Mouse (Mus musculus) spleen, postnatal 10 days (tissue): ENCODE measurements around the gene Exosc2.
"Not testable (repeated sequence)": the region's sequence is repeated elsewhere in the genome, so short reads cannot be mapped to it uniquely, and the experiment has no call there.

Source experiments
- DNase-seq, 2 experiments: peaks; one replicate each; pipeline ENCODE4 v3.0.0; 2021 to 2022; ENCODE audit warnings: low spot score in 2 of 2

Exosc2 gene

GRCm38 (mm10) chr2:31667332-31667731, 3.2 kb upstream of the Exosc2 start:
- DNase-seq: peak in 1 of 2 experiments; percentile 39

DNA sequence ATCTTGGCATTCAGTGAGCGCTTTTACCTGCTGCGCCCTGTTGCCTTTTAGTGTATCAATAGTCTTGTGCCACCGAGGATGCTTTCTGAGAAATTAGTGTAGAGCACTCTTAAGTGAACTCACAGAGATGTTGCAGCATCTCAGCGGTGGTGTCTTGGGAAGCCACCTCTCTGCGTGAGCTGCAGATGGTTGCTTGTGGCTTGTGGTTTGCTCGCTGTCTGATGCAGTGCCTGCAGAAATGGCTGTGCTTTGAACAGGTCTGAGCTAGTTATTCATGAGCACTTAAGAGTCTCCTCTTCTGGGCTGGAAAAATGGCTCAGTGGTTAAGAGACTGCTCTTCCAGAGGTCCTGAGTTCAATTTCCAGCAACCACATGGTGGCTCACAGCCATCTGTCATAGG, 8.1 kb downstream of the Exosc2 start:
- no peak for DNase-seq

GRCm38 (mm10) chr2:31681051-31681707, 10.7 kb downstream of the Exosc2 start:
- DNase-seq: not testable (repeated sequence)

DNA sequence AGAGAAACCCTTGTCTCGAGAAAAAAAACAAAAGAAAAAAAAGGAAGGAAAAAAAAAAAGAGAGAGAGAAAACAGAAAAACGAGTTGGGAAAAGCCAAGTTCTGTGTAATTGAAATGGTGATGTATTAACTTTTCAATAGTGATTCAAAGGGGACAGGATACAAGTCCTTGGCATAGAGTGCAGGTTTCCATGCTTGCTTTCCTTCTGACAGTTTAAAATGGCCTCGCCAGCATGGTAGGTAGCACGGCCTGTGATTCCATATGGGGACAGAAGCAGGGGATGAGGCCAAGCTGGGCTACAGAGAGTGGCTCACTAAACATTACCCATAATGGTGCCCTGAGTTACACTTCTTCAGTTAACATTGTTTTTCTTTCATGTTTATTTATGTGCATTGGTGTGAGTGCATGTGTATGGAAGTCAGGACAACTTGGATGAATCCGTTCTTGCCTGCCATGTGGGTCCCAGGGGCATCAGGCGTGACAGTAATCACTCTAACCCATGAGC, 11.3 kb downstream of the Exosc2 start:
- DNase-seq: no peak

DNA sequence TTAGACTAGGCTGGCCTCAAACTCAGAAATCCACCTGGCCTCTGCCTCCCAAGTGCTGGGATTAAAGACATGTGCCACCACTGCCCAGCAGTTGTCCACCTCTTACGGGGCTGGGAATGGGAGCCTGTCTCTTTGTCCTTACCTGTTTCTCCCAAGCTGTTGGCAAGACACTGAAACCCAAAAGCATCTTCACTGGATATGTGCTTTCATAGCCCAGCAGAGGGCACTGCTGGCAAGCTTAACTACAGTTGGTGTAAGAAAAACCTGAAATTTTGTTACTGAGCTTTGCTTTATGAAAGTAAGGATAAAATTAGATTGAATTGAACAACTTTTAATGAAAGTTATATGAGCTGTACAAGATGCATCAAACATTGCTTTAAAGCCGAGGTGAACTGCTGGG, 13.2 kb downstream of the Exosc2 start:
- peak; percentile 27 to 69 for DNase-seq

- peak; percentile 91 to 95 for DNase-seq
These were observed 17.8 kb downstream of the Exosc2 start, which contains the start of gene Abl1 for GRCm38 (mm10) chr2:31688074-31688925. TSS of gene Abl1 (plus strand) at chr2:31688376.

GRCm38 (mm10) chr2:31689045-31689444, 18.5 kb downstream of the Exosc2 start:
- no peak for DNase-seq

- no peak for DNase-seq
These were observed 19.5 kb downstream of the Exosc2 start for GRCm38 (mm10) chr2:31690063-31690462.

DNA sequence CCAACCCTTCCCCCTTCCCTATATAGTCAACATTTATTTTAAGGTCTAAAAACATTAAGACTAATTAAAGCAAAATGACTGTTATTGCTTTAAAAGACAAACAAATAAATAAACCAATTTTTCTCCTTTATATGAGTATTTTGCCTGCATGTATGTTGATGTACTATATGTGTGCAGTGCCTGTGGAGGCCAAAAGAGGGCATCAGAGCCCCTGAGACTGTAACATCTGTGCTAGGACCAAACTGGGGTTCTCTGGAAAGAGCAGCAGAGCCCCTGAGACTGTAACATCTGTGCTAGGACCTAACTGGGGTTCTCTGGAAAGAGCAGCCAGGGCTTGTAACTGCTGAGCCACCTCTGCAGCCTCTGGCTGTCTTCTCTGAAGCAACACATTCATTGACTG, 27.7 kb downstream of the Exosc2 start:
- DNase-seq: peak in 1 of 2 experiments; percentile 25

DNA sequence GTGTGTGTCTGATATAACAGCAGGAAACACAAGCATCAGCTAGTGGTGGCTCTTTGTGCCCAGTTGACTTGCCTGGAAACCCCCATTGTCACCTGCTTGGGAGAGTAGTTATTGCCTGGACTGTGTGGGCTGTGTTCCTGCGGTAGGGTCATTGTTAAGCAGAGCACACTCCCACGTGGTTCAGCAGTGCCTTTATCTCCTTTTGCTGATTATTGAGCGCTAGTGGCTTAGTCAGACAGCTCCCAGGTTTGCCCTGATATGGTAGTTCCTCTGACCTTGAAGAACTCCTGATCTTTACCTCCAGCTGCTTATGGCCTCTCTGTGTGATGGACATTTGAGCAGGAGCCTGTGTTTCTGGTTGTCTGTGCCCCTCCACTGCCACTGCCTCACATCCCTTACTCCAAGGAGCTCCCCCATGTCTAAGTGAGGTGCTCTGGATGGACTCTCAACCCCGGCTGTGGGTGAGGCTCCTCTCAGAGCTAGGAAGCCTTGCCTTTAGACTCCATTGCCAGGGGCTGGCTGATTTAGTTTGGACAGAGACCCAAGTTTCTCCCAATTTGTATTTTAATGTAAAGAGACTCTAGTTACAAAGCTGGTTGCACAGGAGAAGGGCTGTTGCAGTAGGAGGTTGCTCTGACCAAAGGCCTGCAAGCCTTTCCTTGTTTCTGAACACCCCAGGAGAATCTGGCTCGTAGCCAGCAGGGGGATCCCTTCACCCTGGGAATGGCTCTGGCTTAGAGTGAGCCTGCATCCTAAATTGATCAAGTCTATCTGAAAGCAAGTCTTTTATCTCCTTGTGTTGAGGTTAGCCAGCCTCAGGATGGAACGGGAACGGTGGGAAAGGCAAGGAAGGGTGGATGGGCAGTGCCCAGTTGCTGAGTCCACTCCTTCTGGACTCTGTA, 30.3 kb downstream of the Exosc2 start:
- no peak for DNase-seq

DNA sequence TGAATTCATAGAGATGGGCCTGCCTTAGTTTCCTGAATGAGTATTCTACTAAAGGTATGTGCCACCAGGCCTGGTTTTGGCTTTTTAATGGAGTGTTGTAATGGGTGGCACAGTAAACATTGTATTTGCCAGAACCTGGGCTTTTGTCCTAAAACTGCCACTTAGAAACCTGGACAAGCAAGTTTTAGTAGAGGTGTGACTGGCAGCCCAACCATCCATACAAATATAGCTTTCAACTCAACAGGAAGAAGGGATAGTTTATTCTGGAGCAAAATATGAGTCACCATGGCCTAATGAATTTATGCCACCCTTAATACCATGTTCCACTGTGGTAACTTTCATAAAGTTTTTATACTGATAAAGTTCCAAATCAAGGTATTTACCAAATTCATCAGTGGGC, 32.7 kb downstream of the Exosc2 start:
- DNase-seq: no peak

DNA sequence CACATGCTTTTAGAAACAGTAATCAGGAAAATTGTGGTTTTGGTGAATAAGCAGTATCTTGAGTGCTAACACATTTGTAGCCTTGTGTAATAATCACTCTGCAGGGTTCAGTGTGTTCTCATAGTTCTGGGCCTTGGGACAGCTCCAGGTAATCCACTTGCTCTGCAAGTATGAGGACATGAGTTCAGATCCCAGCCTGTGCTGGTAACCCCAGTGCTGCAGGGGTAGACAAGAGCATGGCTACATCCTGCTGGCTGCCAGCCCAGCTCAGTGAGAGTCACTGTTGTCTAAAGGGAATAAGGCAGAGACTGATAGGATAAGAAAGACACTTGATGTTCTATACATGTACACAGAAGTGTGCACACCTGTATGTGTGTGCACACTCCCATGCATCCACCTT, 35.4 kb downstream of the Exosc2 start:
- DNase-seq: no peak

GRCm38 (mm10) chr2:31706531-31706930, 36.0 kb downstream of the Exosc2 start:
- DNase-seq: no peak

DNA sequence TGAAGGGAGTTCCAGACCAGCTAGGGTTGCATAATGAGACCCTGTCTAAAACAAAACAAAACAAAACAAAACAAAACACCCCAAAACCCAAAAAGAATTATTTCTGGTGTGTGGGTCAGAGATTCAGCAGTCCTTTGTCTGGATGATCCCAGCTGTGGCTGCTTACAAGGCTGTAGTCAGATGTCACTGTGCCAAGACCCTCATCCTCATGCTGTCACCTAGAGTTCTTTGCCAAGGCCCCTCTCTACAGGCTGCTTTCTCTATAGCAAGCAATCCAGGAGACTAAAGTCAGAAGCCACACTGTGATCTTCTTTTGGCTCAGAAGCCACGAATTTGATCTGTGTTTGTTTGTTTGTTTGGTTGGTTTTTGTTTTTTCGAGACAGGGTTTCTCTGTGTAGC, 42.2 kb downstream of the Exosc2 start:
- no peak for DNase-seq

DNA sequence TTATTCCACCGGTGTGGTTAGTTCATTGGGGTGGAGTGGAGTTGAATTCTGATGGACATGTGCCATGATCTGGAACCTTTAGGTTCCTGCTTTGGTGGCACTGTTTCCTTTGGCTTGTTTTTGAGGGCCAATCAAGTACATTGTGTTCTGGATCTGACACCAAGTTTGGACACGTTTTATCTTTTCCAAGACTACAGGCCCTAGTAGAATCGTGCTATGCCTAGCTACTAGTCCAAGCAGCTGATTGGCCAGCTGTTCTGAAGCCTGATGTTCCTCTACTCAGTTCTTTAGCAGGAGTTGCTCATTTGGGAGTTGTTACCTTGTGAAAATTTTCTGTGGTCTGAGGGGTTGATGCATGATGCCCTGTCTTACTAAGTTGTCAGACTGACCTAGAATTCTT, 43.3 kb downstream of the Exosc2 start:
- no peak for DNase-seq

- no peak for DNase-seq
These were observed 44.3 kb downstream of the Exosc2 start for GRCm38 (mm10) chr2:31714780-31715179.

GRCm38 (mm10) chr2:31715985-31716384, 45.5 kb downstream of the Exosc2 start:
- DNase-seq: no peak

GRCm38 (mm10) chr2:31719202-31719880, 48.8 kb downstream of the Exosc2 start:
- no peak for DNase-seq

DNA sequence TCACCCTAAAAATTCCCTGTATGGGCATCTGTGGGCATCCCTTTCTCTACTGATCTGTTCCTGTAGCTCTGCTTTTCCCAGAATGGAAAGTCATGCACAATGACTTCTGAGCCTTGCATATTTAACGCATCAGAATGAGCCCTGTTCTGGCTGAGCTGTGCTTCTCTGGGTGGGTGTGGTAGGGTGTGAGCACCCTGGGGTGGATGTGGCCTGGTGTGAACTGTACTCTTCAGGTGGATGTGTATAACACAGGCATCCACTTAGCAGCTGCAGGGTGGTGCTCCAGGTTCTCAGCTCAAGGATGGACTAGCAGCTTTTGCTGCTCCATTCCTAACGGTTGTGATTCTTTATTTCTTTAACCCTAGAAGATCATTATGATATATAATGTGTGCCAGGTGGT, 49.4 kb downstream of the Exosc2 start:
- no peak for DNase-seq

DNA sequence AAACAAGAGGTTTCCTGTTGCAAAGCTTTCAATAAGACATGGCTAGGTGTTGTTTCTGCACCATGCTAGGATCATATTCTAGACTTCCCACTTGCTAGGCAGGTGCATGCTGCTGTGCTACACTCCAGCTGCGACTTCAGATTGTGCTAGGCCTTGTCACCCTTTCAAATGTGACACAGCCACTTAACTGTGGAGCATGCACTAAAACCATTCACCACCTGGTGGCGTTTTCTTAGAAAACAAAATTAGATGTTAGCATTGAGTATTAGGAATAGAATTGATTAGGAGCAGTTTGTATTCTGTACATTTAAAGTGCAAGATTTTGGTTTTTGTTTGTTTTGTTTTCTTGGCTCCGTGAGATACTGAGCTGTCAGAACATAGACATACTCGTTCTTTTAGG, 50.3 kb downstream of the Exosc2 start:
- DNase-seq: peak in 1 of 2 experiments; percentile 41
